In genomic region chr14:20674064-20674833, GRCm38 (mm10) we compare ENCODE assay signal across 8 mouse cellular contexts. TPM values are rescaled to one million over a fixed set of nuclear protein-coding genes. Genes with fewer than 3 reads are reported as not detected.
DNase-seq lines count a peak whose midpoint lies in the region; ATAC-seq lines count a peak whose summit lies in the region.

Gene Sec24c, plus strand, starts transcription at chr14:20674308.

- no peaks in the 10 kb centered on the region for H3K9me3 ChIP-seq in forebrain, embryonic 14.5 days (replicated peaks; ENCODE audit: control insufficient read depth, low read length)
- H3K9me3 ChIP-seq in neural tube, embryonic 15.5 days (replicated peaks), result no peaks in the 10 kb centered on the region

- H3K9ac ChIP-seq in forebrain, embryonic 14.5 days (ENCODE audit: low read length), result peak within 1 kb of the TSS; percentile 79
- H3K9ac ChIP-seq in neural tube, embryonic 15.5 days (replicated peaks), result peak within 1 kb of the TSS; percentile 93

- peak; percentile 99 for DNase-seq in ES-CJ7 (ENCODE audit: low read depth, low spot score)
- DNase-seq in cerebellum, adult 11 months, result peak; percentile 95
- DNase-seq in forebrain, embryonic 14.5 days (ENCODE audit: low spot score), result peak; percentile 100
- DNase-seq in heart, postnatal 14 days, result peak; percentile 98 to 99
- DNase-seq in layer of hippocampus, adult 11-12 months (ENCODE audit: low spot score), result peak; percentile 94
- DNase-seq in lung, adult 18-20 months, result peak; percentile 97 to 98
- DNase-seq in testis, postnatal 14 days (ENCODE audit: low spot score), result peak; percentile 99

- H3K27ac ChIP-seq in forebrain, embryonic 14.5 days (ENCODE audit: low read depth, low read length), result peak within 1 kb of the TSS; percentile 77
- peak within 1 kb of the TSS; percentile 91 for H3K27ac ChIP-seq in neural tube, embryonic 15.5 days (replicated peaks)

- ATAC-seq in forebrain, embryonic 14.5 days, result peak; percentile 98
- ATAC-seq in neural tube, embryonic 15.5 days (ENCODE audit: low FRiP score), result peak; percentile 97

- peak within 1 kb of the TSS; percentile 75 for H3K4me2 ChIP-seq in forebrain, embryonic 14.5 days (ENCODE audit: low read length)
- peak within 1 kb of the TSS; percentile 87 for H3K4me2 ChIP-seq in neural tube, embryonic 15.5 days

- intact Hi-C loops in heart, postnatal 14 days (cut with DNase I), result no loop called here

- peaks cover 3% of the 10 kb centered on the region; the same call in 1 of the 2 replicates for H3K4me1 ChIP-seq in forebrain, embryonic 14.5 days (ENCODE audit: control insufficient read depth, insufficient read depth, low read length)
- peaks cover 28% of the 10 kb centered on the region for H3K4me1 ChIP-seq in neural tube, embryonic 15.5 days

- H3K4me3 ChIP-seq in forebrain, embryonic 14.5 days (ENCODE audit: low read depth, low read length), result peak within 1 kb of the TSS; percentile 67
- H3K4me3 ChIP-seq in neural tube, embryonic 15.5 days (replicated peaks), result peak within 1 kb of the TSS; percentile 91

- H3K27me3 ChIP-seq in forebrain, embryonic 14.5 days (replicated peaks; ENCODE audit: control insufficient read depth, insufficient read depth, low read length), result no peaks in the 10 kb centered on the region
- peaks cover 11% of the 10 kb centered on the region for H3K27me3 ChIP-seq in neural tube, embryonic 15.5 days (replicated peaks)

- 2% methylated on average over 42 of the region's 43 CpGs for whole genome bisulfite sequencing in forebrain, embryonic 14.5 days
- WGBS in neural tube, embryonic 15.5 days, result 0% methylated on average over 43 of the region's 43 CpGs

- peaks cover 33% of the 10 kb centered on the region for H3K36me3 ChIP-seq in forebrain, embryonic 14.5 days (ENCODE audit: control insufficient read depth, insufficient read depth, low read length)
- peaks cover 34% of the 10 kb centered on the region for H3K36me3 ChIP-seq in neural tube, embryonic 15.5 days

RNA-seq across cellular contexts. Expression of gene Sec24c, which starts in this region (rescaled TPM):
- polyA plus RNA-seq in forebrain, embryonic 14.5 days (2014; fragmentation: Nextera tagmentation; extraction: Ambion mirVana), result 64.9 and 75.4 TPM in 2 replicates
- 100 to 1,000 TPM in 1 of 2 experiments, 10 to 100 TPM in 1; 98.8 to 101 TPM for total RNA-seq in heart, postnatal 14 days (2021)
- polyA plus RNA-seq in neural tube, embryonic 15.5 days (2015; fragmentation: Nextera tagmentation; extraction: Ambion mirVana), result 84.3 and 87.4 TPM in 2 replicates

Comparison
In these comparisons a context has a peak if more than half of its experiments do, and no peak if none do; other contexts are left out.
1. Peak in every context shown above with its lines: DNase-seq, ATAC-seq, H3K4me3 ChIP-seq and H3K27ac ChIP-seq.